Mouse (Mus musculus) testis, adult 2 months (tissue): Measurements from ENCODE around the gene Prkar2b. TPM values are rescaled to one million over a fixed set of nuclear protein-coding genes. Genes with fewer than 3 reads are reported as not detected.

ENCODE experiments used
- H3K27ac ChIP-seq: fragments of 200-500 bp; 2 replicates; pipeline ENCODE4 v1.5.1; 2012; ENCODE audit warnings: low read depth, low read length; ENCODE audit not compliant: control insufficient read depth, insufficient read depth
- H3K27me3 ChIP-seq: fragments of 200-500 bp; 2 replicates; pipeline ENCODE4 v1.6.1; 2012; ENCODE audit warnings: mild to moderate bottlenecking, low read length, moderate library complexity; ENCODE audit not compliant: control insufficient read depth, insufficient read depth
- H3K36me3 ChIP-seq: fragments of 200-500 bp; 2 replicates; pipeline ENCODE4 v1.6.1; 2012; ENCODE audit warnings: mild to moderate bottlenecking, low read length; ENCODE audit not compliant: control insufficient read depth, insufficient read depth
- H3K4me1 ChIP-seq: fragments of 200-500 bp; 2 replicates; pipeline ENCODE4 v1.6.1; 2012; ENCODE audit warnings: low read length; ENCODE audit not compliant: control insufficient read depth, insufficient read depth
- H3K4me3 ChIP-seq: fragments of 200-500 bp; 2 replicates; pipeline ENCODE4 v1.5.1; 2012; ENCODE audit warnings: low read depth, mild to moderate bottlenecking, low read length, moderate library complexity, mixed read lengths; ENCODE audit not compliant: control insufficient read depth
- CTCF ChIP-seq: fragments of 200-500 bp; IDR thresholded peaks from 2 replicates; pipeline ENCODE4 v1.5.1; 2012; ENCODE audit warnings: low read depth, mild to moderate bottlenecking, inconsistent platforms, low read length, moderate library complexity; ENCODE audit not compliant: control insufficient read depth, insufficient read depth, insufficient replicate concordance
- POLR2A ChIP-seq: fragments of 200-500 bp; IDR thresholded peaks from 2 replicates; pipeline ENCODE4 v1.6.1; 2012; ENCODE audit warnings: low read depth, mild to moderate bottlenecking, inconsistent platforms, low read length, moderate library complexity; ENCODE audit not compliant: control insufficient read depth
- polyA plus RNA-seq: library from polyadenylated mRNA; depleted of rRNA; stranded (reverse); fragments of >200 nt; gene quantifications from 2 replicates; pipeline ENCODE4 v1.2.3, GENCODE M21; 2012

Gene Prkar2b
- polyA plus RNA-seq, 1 experiment = 3.5 TPM

GRCm38 (mm10) chr12:31990575-31990974 is 70.5 kb downstream of the Prkar2b start:
- Histone ChIP-seq H3K4me1 (no peaks in the 10 kb centered on the region), H3K4me3 (no peak overlapping the region), H3K27ac (no peak overlapping the region), H3K36me3 (no peaks in the 10 kb centered on the region), H3K27me3 (no peaks in the 10 kb centered on the region)
- TF ChIP-seq POLR2A (no peak), CTCF (no peak)

DNA sequence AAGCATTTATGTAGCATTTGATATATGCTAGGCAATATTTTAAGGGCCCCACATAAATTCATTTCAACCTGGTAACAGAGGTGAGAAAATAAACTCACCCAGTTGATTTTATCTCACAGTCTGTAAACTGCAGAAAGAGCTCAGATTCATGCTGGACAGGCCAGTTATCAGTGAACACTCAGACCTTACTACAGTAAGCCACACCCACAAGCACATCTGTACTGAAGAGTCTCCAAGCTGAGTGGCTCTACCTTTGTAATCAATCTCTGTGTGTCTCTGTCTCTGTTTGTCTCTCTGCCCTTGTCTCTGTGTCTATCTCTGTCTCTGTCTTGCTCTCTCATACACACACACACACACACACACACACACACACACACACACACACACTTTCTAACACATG is 71.4 kb downstream of the Prkar2b start:
- Histone ChIP-seq H3K4me3 (no peak overlapping the region), H3K4me1 (peaks cover 4% of the 10 kb centered on the region; the same call in 1 of the 2 replicates), H3K36me3 (no peaks in the 10 kb centered on the region), H3K27me3 (no peaks in the 10 kb centered on the region), H3K27ac (no peak overlapping the region)
- TF ChIP-seq POLR2A = no peak
- no peak for TF ChIP-seq CTCF

- Histone ChIP-seq H3K4me1 (peaks cover 7% of the 10 kb centered on the region), H3K4me3 (no peak overlapping the region), H3K27ac (no peak overlapping the region), H3K36me3 (no peaks in the 10 kb centered on the region), H3K27me3 (no peaks in the 10 kb centered on the region)
- no peak for TF ChIP-seq POLR2A
- TF ChIP-seq CTCF = no peak
Measured at GRCm38 (mm10) chr12:31986463-31986862, 74.6 kb downstream of the Prkar2b start.

- TF ChIP-seq POLR2A = no peak
- TF ChIP-seq CTCF = no peak
- Histone ChIP-seq H3K4me1 (peaks cover 7% of the 10 kb centered on the region), H3K27ac (no peak overlapping the region), H3K36me3 (no peaks in the 10 kb centered on the region), H3K4me3 (no peak overlapping the region), H3K27me3 (no peaks in the 10 kb centered on the region)
Measured at GRCm38 (mm10) chr12:31985738-31986137, 75.4 kb downstream of the Prkar2b start.

- Histone ChIP-seq H3K27ac (peak overlapping the region; percentile 62; the same call in 1 of the 2 replicates), H3K27me3 (no peaks in the 10 kb centered on the region), H3K36me3 (no peaks in the 10 kb centered on the region), H3K4me3 (peak overlapping the region; percentile 68), H3K4me1 (peaks cover 7% of the 10 kb centered on the region)
- TF ChIP-seq CTCF = no peak
- peak; percentile 66; the same call in 1 of the 2 replicates for TF ChIP-seq POLR2A
Measured at GRCm38 (mm10) chr12:31984664-31985063, 76.4 kb downstream of the Prkar2b start.

DNA sequence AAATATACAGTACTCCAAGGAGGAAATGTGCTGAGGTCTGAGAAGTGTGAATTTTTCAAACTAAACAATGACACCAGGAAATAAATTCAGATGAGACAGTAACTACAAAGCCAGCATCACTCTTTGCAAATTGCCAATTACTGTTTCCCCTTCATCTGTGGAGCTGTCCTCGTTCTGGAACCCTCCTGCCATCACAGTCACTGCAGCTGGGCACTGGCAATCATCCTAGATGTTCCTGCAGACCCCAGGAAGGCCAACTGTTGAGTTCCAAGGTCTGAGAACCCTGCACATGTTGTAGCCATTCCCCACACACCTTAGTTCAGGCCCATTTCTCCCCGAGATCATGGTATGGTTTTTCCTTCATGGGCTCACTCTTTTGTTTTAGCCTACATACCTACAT is 76.9 kb downstream of the Prkar2b start:
- Histone ChIP-seq H3K4me1 (peaks cover 7% of the 10 kb centered on the region), H3K27ac (peak overlapping the region; percentile 61; the same call in 1 of the 2 replicates), H3K27me3 (no peaks in the 10 kb centered on the region), H3K36me3 (no peaks in the 10 kb centered on the region), H3K4me3 (peak overlapping the region; percentile 41; the same call in 1 of the 2 replicates)
- no peak for TF ChIP-seq CTCF
- no peak for TF ChIP-seq POLR2A

- H3K27me3 ChIP-seq = no peaks in the 10 kb centered on the region
- H3K4me3 ChIP-seq = no peak overlapping the region
- no peak overlapping the region for H3K27ac ChIP-seq
- peaks cover 7% of the 10 kb centered on the region for H3K4me1 ChIP-seq
- TF ChIP-seq POLR2A = no peak
- no peaks in the 10 kb centered on the region for H3K36me3 ChIP-seq
Measured at GRCm38 (mm10) chr12:31983769-31984168, 77.3 kb downstream of the Prkar2b start.

DNA sequence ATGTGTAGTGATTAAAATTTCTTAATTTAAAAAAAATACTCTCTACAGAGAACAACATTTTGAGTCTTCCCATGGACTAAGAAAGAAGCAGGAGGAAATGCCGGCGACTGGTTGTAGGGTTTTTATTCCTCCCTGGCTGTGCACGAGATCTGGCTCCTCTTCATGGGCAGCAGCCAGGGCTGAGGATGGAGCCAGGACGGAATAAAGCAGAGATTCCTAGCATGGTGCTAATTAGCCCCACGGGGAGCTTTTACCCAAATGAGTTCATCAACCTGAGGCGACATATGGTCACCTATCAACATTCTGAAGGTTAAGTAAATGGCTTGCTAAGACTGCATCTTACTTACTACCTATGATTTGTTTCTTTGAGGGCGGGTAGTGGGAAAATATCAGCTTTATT is 77.9 kb downstream of the Prkar2b start:
- no peaks in the 10 kb centered on the region for H3K27me3 ChIP-seq
- TF ChIP-seq POLR2A (no peak), CTCF (no peak)

More for the DNA sequence above, 77.9 kb downstream of the Prkar2b start:
- Histone ChIP-seq H3K27ac (no peak overlapping the region), H3K4me3 (no peak overlapping the region), H3K4me1 (peaks cover 7% of the 10 kb centered on the region), H3K36me3 (no peaks in the 10 kb centered on the region)
